Mouse (Mus musculus) midbrain, embryonic 14.5 days (tissue): Measurements from ENCODE around the gene Arl9. TPM values are rescaled to one million over a fixed set of nuclear protein-coding genes. Genes with fewer than 3 reads are reported as not detected.
A peak's percentile ranks its signal among the peaks of the same experiment; 100 is the strongest.
"Not testable (repeated sequence)": the region's sequence is repeated elsewhere in the genome, so short reads cannot be mapped to it uniquely, and the experiment has no call there.

Source experiments
- ATAC-seq: fragments of 200-750 bp; cut with Nextera tagmentation; 2 replicates; pipeline ENCODE4 v1.8.0; 2017; ENCODE audit warnings: moderate number of reproducible peaks, moderate library complexity; ENCODE audit not compliant: low FRiP score, low TSS enrichment
- DNase-seq: peaks from one replicate; pipeline ENCODE4 v3.0.0-alpha.2; 2015
- H3K27ac ChIP-seq: fragments of 300-500 bp; sonication (generic); replicated peaks from 2 replicates; pipeline ENCODE4 v1.5.1; 2014; ENCODE audit warnings: mild to moderate bottlenecking, low read depth, low read length, moderate library complexity
- H3K27me3 ChIP-seq: fragments of 300-500 bp; sonication (generic); 2 replicates; pipeline ENCODE4 v1.6.1; 2014; ENCODE audit warnings: low read length, control low read depth, mixed read lengths; ENCODE audit not compliant: control insufficient read depth, insufficient read depth
- H3K36me3 ChIP-seq: fragments of 300-500 bp; sonication (generic); 2 replicates; pipeline ENCODE4 v1.6.1; 2014; ENCODE audit warnings: low read length, control low read depth; ENCODE audit not compliant: control insufficient read depth, insufficient read depth
- H3K4me1 ChIP-seq: fragments of 300-500 bp; sonication (generic); 2 replicates; pipeline ENCODE4 v1.6.1; 2014; ENCODE audit warnings: mild to moderate bottlenecking, antibody characterized with exemption, low read length, control low read depth; ENCODE audit not compliant: control insufficient read depth, insufficient read depth
- H3K4me2 ChIP-seq: fragments of 300-500 bp; sonication (generic); 2 replicates; pipeline ENCODE4 v1.6.1; 2014; ENCODE audit warnings: mild to moderate bottlenecking, low read length, moderate library complexity
- H3K4me3 ChIP-seq: fragments of 300-500 bp; sonication (generic); replicated peaks from 2 replicates; pipeline ENCODE4 v1.5.1; 2014; ENCODE audit warnings: low read depth, low read length
- H3K9ac ChIP-seq: fragments of 300-500 bp; sonication (generic); replicated peaks from 2 replicates; pipeline ENCODE4 v1.6.1; 2014; ENCODE audit warnings: mild to moderate bottlenecking, low read length, moderate library complexity
- H3K9me3 ChIP-seq: fragments of 300-500 bp; sonication (generic); 2 replicates; pipeline ENCODE4 v1.6.1; 2016; ENCODE audit warnings: low read length, control low read depth, mixed read lengths; ENCODE audit not compliant: control insufficient read depth
- WGBS: fragments of 180-500 bp; shearing (Covaris S2); extraction: QIAGEN DNeasy Blood & Tissue Kit; methylation state at CpG from one replicate; pipeline ENCODE4 v1.1.7; 2014; 5-methylcytosine and 5-hydroxymethylcytosine counted together
- polyA plus RNA-seq: library from polyadenylated mRNA; unstranded; fragments of >200 nt; fragmentation: Nextera tagmentation; extraction: Ambion mirVana; gene quantifications from 2 replicates; pipeline ENCODE4 v1.2.1, GENCODE M21; 2014

Arl9 gene
- polyA plus RNA-seq, 1 experiment from 2014 or later, result not detected

GRCm38 (mm10) chr5:77010352-77010751 is 6.5 kb downstream of the Arl9 start:
- ATAC-seq (no peak), DNase-seq (no peak)
- WGBS, result 94% methylated on average over 9 of the region's 9 CpGs
- H3K27me3 ChIP-seq, result 0 out of 2 replicates have a peak, but pooled peaks cover 4% of the 10 kb centered on the region
- no peak overlapping the region for H3K4me2 ChIP-seq
- H3K4me1 ChIP-seq, result no peaks in the 10 kb centered on the region
- H3K4me3 ChIP-seq, result no peak overlapping the region
- no peaks in the 10 kb centered on the region for H3K36me3 ChIP-seq
- H3K9me3 ChIP-seq, result no peaks in the 10 kb centered on the region
- H3K27ac ChIP-seq, result no peak overlapping the region
- no peak overlapping the region for H3K9ac ChIP-seq

- ATAC-seq, result no peak
- no peak overlapping the region for H3K4me2 ChIP-seq
- no peak overlapping the region for H3K27ac ChIP-seq
- DNase-seq, result no peak
- H3K4me1 ChIP-seq, result no peaks in the 10 kb centered on the region
- no peaks in the 10 kb centered on the region for H3K9me3 ChIP-seq
- 68% methylated on average over 3 of the region's 3 CpGs for WGBS
- H3K9ac ChIP-seq, result no peak overlapping the region
- 0 out of 2 replicates have a peak, but pooled peaks cover 4% of the 10 kb centered on the region for H3K27me3 ChIP-seq
- H3K4me3 ChIP-seq, result no peak overlapping the region
- H3K36me3 ChIP-seq, result no peaks in the 10 kb centered on the region
Measured at GRCm38 (mm10) chr5:77011082-77011481, 7.2 kb downstream of the Arl9 start.

GRCm38 (mm10) chr5:77013171-77013570 is 9.3 kb downstream of the Arl9 start:
- H3K4me3 ChIP-seq, result no peak overlapping the region
- DNase-seq (no peak), ATAC-seq (no peak)
- H3K4me1 ChIP-seq, result no peaks in the 10 kb centered on the region
- no peaks in the 10 kb centered on the region for H3K9me3 ChIP-seq
- H3K27ac ChIP-seq, result no peak overlapping the region
- no peak overlapping the region for H3K4me2 ChIP-seq
- 83% methylated on average over 3 of the region's 3 CpGs for WGBS
- no peak overlapping the region for H3K9ac ChIP-seq
- H3K27me3 ChIP-seq, result 0 out of 2 replicates have a peak, but pooled peaks cover 4% of the 10 kb centered on the region
- H3K36me3 ChIP-seq, result no peaks in the 10 kb centered on the region

- no peaks in the 10 kb centered on the region for H3K36me3 ChIP-seq
- H3K27me3 ChIP-seq, result 0 out of 2 replicates have a peak, but pooled peaks cover 4% of the 10 kb centered on the region
- WGBS, result 8% methylated on average over 57 of the region's 57 CpGs
- H3K27ac ChIP-seq, result no peak within 1 kb of the TSS
- DNase-seq (peak; percentile 91), ATAC-seq (peak; percentile 96)
- H3K4me2 ChIP-seq, result peak within 1 kb of the TSS; percentile 78
- no peaks in the 10 kb centered on the region for H3K9me3 ChIP-seq
- H3K9ac ChIP-seq, result peak within 1 kb of the TSS; percentile 34; the same call in 1 of the 2 replicates
- no peaks in the 10 kb centered on the region for H3K4me1 ChIP-seq
- peak within 1 kb of the TSS; percentile 52 for H3K4me3 ChIP-seq
Measured at GRCm38 (mm10) chr5:77015544-77016482, 12.0 kb downstream of the Arl9 start, which contains the start of gene Thegl. Gene Thegl (plus strand): TSS chr5:77016023.

GRCm38 (mm10) chr5:77028034-77028433 is 24.2 kb downstream of the Arl9 start:
- no peak overlapping the region for H3K4me3 ChIP-seq
- ATAC-seq (no peak), DNase-seq (no peak)
- no peaks in the 10 kb centered on the region for H3K4me1 ChIP-seq
- 81% methylated on average over 3 of the region's 3 CpGs for WGBS
- no peak overlapping the region for H3K9ac ChIP-seq
- H3K36me3 ChIP-seq, result no peaks in the 10 kb centered on the region
- no peaks in the 10 kb centered on the region for H3K9me3 ChIP-seq
- H3K27ac ChIP-seq, result no peak overlapping the region
- H3K4me2 ChIP-seq, result no peak overlapping the region
- H3K27me3 ChIP-seq, result no peaks in the 10 kb centered on the region

GRCm38 (mm10) chr5:77029735-77030134 is 25.9 kb downstream of the Arl9 start:
- ATAC-seq, result no peak
- Histone ChIP-seq H3K36me3 (no peaks in the 10 kb centered on the region), H3K4me1 (no peaks in the 10 kb centered on the region), H3K27ac (no peak overlapping the region), H3K27me3 (no peaks in the 10 kb centered on the region), H3K4me3 (no peak overlapping the region), H3K9ac (no peak overlapping the region), H3K4me2 (no peak overlapping the region), H3K9me3 (no peaks in the 10 kb centered on the region)
- WGBS, result 81% methylated on average over 5 of the region's 5 CpGs
- peak; percentile 25 for DNase-seq

- H3K27ac ChIP-seq, DNase-seq, H3K27me3 ChIP-seq, H3K36me3 ChIP-seq, H3K4me2 ChIP-seq, ATAC-seq, H3K4me3 ChIP-seq, H3K9me3 ChIP-seq, H3K4me1 ChIP-seq, H3K9ac ChIP-seq: not testable (repeated sequence)
Measured at GRCm38 (mm10) chr5:77035101-77035500, 31.2 kb downstream of the Arl9 start.

- H3K9ac ChIP-seq, result no peak overlapping the region
- H3K4me2 ChIP-seq, result no peak overlapping the region
- no peaks in the 10 kb centered on the region for H3K27me3 ChIP-seq
- no peaks in the 10 kb centered on the region for H3K36me3 ChIP-seq
- 90% methylated on average over 10 of the region's 10 CpGs for WGBS
- H3K4me3 ChIP-seq, result no peak overlapping the region
- no peak overlapping the region for H3K27ac ChIP-seq
- no peak for DNase-seq
- H3K4me1 ChIP-seq, result no peaks in the 10 kb centered on the region
- ATAC-seq, result no peak
- H3K9me3 ChIP-seq, result no peaks in the 10 kb centered on the region
Measured at GRCm38 (mm10) chr5:77038451-77038850, 34.6 kb downstream of the Arl9 start.

- Histone ChIP-seq H3K4me1 (no peaks in the 10 kb centered on the region), H3K9me3 (no peaks in the 10 kb centered on the region), H3K4me3 (no peak overlapping the region), H3K27me3 (no peaks in the 10 kb centered on the region), H3K9ac (no peak overlapping the region), H3K4me2 (no peak overlapping the region), H3K27ac (no peak overlapping the region), H3K36me3 (no peaks in the 10 kb centered on the region)
- ATAC-seq, result no peak
- DNase-seq, result no peak
Measured at GRCm38 (mm10) chr5:77039391-77039790, 35.5 kb downstream of the Arl9 start.
